Mouse (Mus musculus) megakaryocyte, embryonic 14.5 days (primary cell): ENCODE measurements around the gene Zbtb45.

Source experiments
- FLI1 ChIP-seq: IDR thresholded peaks from 2 replicates; pipeline ENCODE4 v1.6.1; 2012; ENCODE audit warnings: low read length, inconsistent platforms, mixed read lengths
- GATA1 ChIP-seq: IDR thresholded peaks from 3 replicates; pipeline ENCODE4 v1.6.1; 2012; ENCODE audit warnings: mixed read lengths, low read length, inconsistent platforms, borderline replicate concordance

- TF ChIP-seq FLI1 (no peak), GATA1 (no peak)
Measured at GRCm38 (mm10) chr7:13003380-13003779, 6.5 kb downstream of the Zbtb45 start.
